Mouse (Mus musculus) thymus, postnatal 0 days (tissue): Measurements from ENCODE around the gene Add1. TPM values are rescaled to one million over a fixed set of nuclear protein-coding genes. Genes with fewer than 3 reads are reported as not detected.

Source experiments
- DNase-seq: peaks from one replicate; pipeline ENCODE4 v3.0.0-alpha.2; 2015; ENCODE audit warnings: low spot score
- polyA plus RNA-seq: library from polyadenylated mRNA; unstranded; fragments of >200 nt; fragmentation: Nextera tagmentation; extraction: Ambion mirVana; gene quantifications from 2 replicates; pipeline ENCODE4 v1.2.1, GENCODE M21; 2015

The Add1 gene
- polyA plus RNA-seq, 1 experiment from 2014 or later, result 117 TPM

DNA sequence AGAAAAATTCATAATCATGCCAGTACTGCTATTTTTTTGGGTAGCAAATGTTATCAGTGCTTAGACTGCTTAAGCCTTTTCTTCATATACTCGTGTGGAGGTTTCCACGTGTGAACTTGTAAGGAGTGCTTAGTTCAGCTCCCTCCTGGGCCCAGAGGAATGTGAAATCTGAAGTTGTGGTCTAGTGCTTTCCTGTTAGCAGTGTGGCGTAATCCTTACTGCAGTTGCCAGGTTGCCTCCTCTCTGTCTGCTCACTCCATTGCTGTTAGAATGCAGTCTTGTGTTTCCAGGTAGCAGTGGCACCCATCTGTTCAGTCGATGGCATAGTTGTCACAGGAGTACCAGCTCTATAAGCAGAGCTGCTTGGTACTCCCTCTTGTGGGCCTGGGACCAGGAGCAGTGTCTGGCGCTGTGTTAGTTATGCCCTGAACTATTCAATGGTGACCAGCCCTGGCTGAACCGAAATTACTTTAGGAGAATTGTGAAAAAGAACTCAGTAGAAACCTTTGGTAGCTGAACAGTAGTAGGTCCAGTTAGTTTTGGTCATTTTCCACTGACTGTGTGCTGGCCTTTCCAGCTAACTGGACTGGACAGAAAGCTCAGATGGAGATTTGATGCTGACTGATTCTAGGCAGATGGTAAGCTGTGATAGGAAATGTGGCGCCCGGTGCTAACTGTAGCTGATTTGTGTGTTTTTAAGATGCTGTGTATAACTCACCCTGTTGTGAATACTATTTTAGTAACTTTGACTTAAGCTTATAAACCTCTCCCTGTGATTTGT lies 33.8 kb downstream of the Add1 start:
- DNase-seq, result no peak

DNA sequence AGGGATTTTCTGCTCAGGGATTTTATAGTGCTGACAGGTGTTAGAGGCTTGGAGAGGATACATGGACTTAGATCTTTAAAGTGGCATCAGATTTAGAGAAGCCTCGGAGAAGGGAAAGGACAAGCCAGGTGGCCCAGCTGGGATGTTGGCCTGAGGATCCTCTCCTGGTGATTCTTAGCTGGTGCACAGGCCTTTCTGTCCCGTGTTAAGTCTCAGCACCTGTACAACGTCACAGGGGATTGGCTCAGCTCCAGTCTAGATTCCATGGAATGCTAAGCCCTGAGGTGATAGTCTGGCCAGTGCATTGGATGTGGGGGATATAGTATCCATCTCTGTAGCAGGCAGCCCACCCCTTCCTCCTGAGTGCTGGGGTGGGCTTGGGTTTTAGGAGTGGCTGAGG lies 34.8 kb downstream of the Add1 start:
- DNase-seq, result no peak

DNA sequence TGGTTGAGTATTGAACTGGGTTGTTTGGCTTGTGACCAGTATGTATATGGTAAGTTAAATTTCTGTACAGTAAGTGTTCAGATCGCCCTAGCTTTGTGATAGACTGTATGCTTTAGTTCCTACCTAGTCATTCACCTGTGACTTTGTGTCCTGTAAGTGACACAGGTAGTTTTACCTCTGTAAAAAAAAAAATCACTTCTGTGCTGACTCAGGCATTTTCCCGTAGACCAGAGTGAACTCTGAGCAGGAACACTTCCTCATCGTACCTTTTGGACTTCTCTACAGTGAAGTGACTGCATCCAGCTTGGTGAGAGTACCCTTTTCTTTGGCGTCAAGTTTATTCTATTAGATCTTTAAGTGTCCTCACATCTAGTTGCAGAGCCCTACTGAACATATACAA lies 36.5 kb downstream of the Add1 start:
- DNase-seq, result no peak

DNA sequence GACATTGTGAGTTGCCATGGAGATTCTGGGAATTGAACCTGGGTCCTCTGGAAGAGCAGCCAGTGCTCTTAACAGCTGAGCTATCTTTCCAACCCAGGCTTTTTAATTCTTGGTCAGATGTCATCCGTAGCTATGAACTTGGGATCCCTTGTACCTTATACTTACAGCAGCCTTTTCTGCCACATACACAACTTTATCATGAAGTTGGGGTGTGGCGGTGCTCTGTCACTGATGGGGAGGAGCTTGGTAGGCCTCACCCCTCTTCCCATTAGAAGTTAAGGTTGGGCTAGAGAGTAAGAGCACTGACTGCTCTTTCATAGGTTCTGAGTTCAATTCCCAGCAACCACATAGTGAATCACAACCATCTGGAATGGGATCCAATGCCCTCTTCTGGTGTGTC lies 59.5 kb downstream of the Add1 start:
- DNase-seq, result no peak

DNA sequence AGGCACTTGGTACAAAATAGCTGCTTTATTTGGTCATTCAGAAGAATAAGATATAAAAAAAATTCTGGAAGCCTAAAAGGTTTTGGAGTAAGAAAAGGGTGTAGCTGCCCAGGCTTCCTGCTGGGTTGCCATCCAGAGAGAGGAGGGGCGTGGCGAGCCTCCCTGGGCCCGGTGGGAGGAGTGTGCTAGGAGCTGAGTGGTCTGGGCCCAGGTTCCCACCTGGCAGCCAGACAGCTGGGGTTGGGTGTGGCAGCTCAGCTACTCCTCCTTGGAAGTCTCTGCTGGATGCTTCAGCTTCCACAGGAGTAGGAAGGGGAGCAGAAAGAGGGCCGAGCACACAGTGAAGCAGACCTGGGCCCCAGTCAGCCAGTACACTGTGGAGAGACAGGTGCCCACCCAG lies 60.2 kb downstream of the Add1 start:
- DNase-seq, result no peak

DNA sequence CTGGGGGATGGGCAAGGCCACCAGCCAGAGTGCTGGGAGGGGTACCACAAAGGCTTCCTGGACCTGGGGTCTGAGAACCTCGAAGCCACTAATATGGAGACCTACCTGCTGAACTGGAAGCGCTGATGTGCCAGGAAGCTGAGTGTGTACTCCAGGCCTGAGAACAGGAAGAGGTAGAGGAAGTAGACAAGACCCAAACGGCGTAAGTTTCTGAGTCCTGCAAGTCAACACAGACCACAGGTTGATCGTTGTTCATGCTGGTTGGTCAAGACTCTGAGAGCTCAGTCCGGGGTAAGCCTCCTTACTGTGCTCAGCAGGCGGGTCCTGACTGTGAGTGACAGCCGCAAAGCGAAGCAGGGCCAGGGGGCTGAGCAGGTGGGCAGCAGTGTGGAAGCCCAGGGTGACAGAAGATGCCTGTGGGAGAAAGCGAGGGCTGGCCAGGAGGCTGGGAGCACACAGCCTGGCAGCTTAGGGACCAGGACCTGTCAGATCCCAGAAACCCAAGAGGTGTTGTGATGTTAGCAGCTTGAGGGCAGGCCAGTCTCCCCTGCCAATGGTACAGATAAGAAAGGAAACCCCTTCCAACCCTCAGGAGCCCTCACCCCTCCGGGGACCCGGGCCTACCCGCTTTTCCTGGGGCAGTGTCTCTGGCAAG lies 61.4 kb downstream of the Add1 start:
- peak; percentile 11 for DNase-seq

DNA sequence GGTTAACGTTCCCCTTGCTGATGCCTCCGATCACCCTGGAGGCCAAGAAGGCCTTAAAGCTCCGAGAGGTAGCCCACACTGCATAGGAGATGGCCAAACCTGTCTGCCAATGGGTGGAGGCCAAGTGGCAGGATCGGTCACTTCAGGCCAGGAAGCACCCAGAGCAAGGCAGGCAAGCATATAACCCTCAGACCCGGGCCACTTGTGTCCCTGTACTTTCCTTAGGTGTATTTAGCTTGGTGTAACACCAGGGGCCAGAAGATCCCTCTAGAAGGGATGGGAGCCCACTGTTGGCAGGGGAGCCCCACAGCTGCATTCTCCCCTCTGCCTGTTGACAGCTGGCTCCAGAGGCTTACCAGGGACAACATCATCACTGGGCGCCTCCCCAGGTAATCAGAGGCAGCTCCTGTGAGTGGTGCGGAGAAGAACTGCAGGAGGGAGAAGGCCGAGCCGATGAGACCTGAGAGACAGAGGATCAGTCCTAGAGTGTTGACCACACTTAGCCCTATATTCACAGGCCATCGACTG lies 62.3 kb downstream of the Add1 start:
- peak; percentile 25 for DNase-seq

DNA sequence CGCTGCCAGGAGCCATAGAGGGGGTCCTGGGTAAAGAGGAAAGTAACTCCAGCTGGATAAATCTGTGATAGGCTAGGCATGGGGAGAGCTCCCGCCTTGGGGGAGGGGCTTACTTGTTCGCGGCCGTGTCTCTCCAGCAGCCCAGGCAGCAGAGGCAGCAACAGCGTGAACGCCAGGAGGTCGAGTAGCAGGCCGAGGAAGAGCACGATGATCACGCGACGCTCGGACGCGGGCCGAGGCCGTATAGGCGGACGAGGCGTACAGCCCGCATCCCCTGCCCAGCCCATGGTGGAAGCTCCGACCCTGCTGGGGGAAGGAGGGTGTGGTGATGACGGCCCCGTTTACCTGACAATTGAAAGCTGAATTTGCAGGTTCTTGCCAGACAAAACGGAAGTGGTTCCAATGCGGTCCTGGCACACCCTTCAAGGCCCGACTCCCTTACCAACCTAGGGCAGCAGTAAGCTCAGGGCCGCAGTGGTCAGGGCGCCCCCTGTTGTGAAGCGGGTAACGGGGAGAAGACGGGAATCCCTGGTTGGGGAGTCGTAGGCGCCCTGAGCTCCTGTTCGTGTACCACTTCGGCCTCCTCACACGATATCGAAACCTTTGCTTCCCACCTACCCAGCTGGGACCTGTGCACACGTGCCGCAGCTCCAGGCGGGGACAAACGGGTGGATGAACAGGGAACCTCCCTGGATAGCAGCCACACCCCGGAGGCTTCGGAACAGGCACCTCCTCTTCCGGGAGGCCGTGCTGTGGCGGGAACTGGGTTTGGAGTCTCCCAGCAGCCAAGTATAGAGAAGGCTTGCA lies 63.2 kb downstream of the Add1 start, which contains the start of gene Mfsd10:
TSS of gene Mfsd10 (minus strand) at position 732 of the 807 bp plus-strand sequence.
- peak; percentile 74 for DNase-seq

DNA sequence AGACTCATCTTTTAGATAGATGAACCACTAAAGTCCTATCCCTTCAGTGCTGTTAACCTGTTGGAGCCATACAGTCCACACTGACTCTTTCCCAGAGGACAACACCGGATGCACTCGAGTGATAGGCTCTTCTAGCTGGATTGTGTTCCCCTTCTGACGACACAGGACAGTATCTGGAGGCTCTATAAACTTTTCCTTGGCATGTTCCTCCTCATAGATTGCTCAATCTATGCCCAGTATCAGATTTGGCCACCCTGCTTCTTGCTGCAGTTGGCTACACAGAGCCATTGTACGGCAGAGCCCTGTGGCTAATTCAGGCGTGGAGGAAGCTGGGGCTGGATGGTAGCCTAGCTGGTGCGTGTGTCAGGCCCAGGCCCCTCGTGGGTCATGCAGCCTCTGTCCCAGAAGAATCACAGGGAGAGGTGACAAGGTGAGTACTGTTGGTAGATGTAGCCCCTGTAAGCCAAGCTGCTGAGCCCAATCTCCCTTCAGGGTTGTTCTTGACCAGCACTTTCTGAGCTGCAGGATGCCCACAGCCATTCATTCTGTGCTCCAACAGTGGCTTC lies 64.2 kb downstream of the Add1 start:
- no peak for DNase-seq

DNA sequence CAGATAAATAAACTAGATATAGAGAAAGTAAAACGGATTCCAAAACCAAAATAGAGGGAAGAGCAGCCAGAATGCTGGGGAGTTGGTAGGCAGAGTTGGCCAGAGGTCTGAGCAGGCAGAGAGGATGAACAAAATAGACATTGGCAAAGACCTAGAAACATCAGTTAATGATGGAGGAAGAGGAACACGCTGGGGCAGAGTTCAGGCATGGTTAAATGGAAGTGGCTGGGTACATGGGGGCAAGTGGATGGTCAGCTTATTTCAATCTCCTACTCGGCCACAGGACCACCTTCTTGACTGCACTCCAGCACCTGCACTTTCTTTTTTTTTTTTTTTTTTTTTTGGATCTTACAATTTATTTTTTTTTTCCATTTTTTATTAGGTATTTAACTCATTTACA lies 68.5 kb downstream of the Add1 start:
- DNase-seq, result no peak

DNA sequence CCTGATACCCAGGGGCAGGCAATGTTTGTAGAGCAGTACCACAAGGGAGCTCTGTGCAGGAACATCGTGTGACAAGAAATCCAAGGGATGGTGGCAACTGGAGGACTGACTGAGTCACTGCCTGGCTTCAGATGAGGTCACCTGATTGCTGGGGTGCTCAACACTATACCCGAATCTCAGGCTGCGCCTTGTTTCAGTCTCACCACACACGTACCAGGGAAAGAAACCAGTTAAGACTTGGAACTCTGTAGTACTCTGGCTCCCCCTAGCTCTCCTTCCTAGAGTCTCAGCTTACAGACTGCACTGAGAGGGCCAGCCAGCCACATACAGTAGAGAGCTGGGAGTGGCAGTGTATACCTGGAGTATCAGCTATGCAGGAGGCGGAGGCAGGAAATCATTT lies 69.5 kb downstream of the Add1 start:
- DNase-seq, result peak; percentile 65

DNA sequence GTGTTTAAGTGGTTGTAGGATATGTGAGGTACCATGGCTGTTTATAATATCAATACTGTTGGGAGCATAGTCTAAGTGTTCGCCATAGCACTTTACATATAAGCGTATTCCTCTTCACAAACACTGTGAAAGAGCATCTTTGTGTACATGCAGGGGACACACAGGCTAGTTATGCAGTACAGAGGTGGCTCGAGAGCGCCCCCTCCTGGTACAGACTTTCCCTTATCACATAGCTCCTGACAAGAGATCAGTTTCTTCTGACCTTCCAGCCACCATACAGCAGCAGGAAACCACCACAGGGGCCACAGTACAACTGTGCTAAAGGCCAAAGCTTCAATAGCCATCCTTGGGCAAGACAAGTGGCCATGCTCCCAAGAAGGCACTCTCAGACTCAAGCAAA lies 74.1 kb downstream of the Add1 start:
- DNase-seq, result peak; percentile 75

DNA sequence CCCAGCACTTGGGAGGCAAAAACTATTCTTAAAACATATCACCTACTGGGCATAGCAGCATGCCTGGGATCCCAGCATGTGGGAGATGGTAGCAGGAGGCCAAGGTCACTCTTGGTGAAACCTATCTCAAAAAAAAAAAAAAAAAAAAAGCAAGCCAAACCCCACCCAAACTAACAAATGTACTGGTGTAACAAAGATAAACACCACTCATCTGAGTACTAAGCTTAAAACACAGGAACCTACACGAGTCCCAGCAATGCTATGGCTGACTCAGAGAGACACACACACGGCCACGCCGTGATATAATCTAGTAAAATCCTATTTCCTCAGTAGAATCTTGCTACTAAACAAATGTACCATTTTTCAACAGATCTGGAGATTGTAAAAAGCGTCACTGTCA lies 79.5 kb downstream of the Add1 start:
- DNase-seq, result no peak

DNA sequence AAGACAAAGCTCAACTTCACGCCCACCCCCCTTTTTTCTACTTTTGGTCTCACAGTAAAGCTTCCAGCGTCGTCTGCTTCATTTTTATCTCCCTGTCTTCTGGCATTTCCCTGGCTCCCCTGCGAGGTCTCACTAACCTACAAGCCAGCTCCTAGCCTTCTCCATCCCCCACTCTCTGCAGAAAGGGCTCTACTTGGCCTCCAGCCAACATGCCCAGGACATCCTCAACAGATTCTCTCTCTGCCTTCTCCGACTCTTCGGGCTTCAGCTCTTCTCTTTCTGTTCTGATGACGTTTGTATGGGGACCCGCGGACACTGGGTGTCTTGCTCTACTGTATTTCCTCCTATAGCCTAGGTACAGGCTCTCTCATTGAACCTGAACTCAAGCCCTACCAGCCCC lies 81.4 kb downstream of the Add1 start:
- DNase-seq, result no peak

DNA sequence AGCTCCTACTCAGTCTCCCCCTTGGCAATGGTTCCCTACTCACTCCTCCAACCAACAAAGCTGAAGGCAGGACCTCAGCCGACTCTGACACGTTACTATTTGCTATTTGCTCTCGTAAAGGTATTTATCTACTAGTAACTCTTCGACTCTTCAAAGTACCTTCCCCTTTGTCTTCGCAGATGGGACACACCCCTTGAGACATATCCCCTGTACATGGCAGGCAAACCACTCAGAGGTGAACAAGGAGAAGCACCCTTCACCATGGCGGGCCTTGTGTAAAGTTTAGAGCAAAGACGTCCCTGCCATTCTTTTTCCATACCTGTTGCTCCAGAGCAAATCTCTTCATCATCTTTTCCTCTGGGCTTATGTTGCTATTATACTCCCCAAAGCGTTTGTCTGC lies 84.1 kb downstream of the Add1 start:
- no peak for DNase-seq

DNA sequence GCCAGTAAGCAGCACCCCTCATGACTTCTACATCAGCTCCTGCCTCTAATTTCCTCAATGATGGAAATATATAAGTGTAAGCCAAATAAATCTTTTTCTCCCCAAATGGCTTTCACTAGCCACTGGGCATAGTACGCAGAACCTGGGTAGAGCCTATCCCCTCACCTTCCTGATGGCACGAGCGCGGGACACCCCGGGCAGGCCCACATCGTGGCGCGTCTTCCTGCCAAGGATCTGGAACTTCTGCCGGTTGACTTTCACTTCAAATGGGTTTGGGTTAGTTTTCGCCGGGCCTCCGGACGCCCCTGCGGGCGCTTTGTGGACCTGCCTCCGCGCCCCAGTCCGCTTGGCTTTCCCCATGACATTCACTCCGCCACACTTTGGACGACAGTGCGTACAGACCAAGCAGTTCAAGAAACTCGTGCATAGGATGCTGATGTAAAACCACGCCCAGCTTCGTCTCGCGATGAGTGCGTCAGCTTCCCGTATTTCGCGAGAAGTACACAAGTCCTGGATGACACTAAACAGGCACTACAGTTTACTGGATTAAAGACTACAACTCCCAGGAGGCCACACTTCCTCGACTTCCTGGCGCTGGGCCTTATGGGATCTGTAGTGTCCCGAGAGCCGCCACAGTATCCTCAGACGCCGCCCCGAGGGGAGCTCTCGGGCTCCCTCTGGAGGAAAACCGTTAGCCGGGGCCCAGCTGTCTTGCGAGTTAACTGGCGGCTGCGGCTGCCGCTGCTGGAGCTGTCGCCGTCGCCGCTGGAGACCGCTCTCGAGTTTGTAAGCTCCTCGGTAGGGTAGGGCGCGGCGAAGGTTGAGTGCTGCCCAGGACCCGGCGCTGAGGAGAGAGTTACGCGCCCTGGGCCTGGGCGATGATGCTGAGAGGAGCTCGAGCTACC lies 86.5 kb downstream of the Add1 start, which contains the start of the genes Nop14 and Grk4:
TSS of gene Nop14 (minus strand) at position 463 of the 905 bp plus-strand sequence.
TSS of gene Grk4 (plus strand) at position 694 of the 905 bp plus-strand sequence.
- DNase-seq, result peak; percentile 99

DNA sequence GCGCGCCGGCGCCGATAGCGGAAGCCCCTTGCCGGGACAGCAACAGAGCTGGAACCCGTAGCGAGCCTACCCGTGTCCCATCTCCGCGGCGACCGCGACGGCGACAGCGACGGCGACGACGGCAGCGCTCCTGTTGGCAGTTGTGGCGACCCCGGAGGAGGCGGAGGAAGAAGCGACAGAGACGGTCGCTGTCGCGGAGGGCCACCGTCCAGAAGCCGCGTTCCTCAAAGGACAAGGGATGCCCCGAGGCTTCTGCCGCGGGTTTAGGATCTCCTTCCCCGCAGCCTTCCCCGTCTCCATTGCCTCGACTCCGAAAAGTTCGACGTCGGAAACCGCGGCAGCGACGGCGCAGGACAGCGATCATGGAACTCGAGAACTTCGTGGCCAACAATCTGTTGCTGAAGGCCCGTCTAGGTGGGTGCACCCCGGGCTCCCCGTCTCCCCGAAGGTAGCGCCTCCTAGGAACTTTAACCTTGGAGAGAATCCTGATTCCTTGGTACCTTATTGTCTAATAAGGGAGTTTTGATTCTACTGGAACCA lies 87.2 kb downstream of the Add1 start:
- DNase-seq, result no peak

DNA sequence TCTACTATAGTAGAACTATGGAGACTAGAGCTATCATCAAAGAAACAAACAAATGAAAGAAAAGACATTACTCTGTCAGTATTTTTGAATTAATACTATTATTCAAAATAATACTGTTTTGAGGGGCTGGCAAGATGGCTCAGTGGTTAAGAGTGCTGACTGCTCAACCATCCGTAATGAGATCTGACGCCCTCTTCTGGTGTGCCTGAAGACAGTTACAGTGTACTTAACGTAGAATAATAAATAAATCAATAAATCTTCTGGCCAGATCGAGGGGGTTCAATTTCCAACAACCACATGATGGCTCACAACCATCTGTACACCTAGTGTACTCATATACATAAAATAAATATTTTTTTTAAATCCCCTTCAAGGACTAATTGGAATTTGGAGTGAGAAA lies 88.4 kb downstream of the Add1 start:
- DNase-seq, result no peak

DNA sequence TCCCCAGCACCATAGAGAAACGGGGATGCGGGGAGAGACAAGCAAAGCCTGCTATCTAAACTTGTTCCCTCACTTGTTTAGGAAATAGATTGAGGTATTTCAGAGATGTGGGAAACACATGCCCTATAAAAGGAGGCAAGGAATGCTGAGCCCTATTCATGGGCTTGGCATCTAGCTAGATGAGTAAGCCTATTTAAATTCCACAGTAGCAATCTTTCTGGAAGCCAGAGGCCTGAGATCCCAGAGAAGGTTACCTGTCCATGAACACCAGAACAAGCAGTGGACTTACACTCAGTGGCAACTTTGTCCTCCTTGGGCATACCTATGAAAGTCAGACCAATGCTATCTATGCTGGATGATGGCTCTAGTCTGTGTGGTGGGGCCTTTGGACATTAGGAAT lies 89.8 kb downstream of the Add1 start:
- DNase-seq, result no peak

DNA sequence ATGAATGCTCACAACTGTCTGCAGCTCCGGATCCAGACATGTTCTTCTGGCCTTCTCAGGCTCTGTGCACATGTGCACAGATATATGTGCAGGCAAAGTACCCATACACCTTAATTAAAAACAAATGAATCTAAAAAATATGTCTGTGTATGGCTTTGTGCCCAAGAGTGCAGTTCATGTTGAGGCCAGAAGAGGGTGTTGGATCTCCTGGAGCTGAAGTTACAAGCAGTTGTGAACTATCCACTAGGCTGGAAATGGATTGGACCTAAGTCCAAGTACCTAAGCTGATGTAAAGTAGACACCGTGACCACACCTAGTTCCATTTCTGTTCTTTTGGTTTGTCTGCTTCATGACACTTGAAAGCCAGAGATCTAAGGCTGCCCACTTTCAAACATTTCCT lies 96.0 kb downstream of the Add1 start:
- no peak for DNase-seq
